Mouse (Mus musculus) hindbrain, embryonic 11.5 days (tissue): ENCODE measurements around the gene Olfr736. TPM values are rescaled to one million over a fixed set of nuclear protein-coding genes. Genes with fewer than 3 reads are reported as not detected.

ENCODE experiments used
- polyA plus RNA-seq: library from polyadenylated mRNA; unstranded; fragments of >200 nt; fragmentation: Nextera tagmentation; extraction: Ambion mirVana; gene quantifications from 2 replicates; pipeline ENCODE4 v1.2.1, GENCODE M21; 2014

Olfr736 gene
- polyA plus RNA-seq, 1 experiment from 2014 or later, result not detected

Other genes starting within 250 kb of the Olfr736 start
- gene Olfr728, start 238.5 kb upstream of the Olfr736 start, polyA plus RNA-seq, result not detected in 2 replicates
- gene Olfr729, start 228.3 kb upstream of the Olfr736 start, polyA plus RNA-seq, result 0.03 TPM in 1 of 2 replicates, not detected in the other
- not detected in 2 replicates for gene Olfr730, start 193.0 kb upstream of the Olfr736 start, polyA plus RNA-seq
- gene Olfr731, start 139.3 kb upstream of the Olfr736 start, polyA plus RNA-seq, result not detected in 2 replicates
- not detected in 2 replicates for gene Olfr732, start 97.0 kb upstream of the Olfr736 start, polyA plus RNA-seq
- gene Olfr733, start 79.6 kb upstream of the Olfr736 start, polyA plus RNA-seq, result not detected in 2 replicates
- gene Olfr734, start 54.4 kb upstream of the Olfr736 start, polyA plus RNA-seq, result not detected in 2 replicates
- not detected in 2 replicates for gene Olfr735, start 32.3 kb upstream of the Olfr736 start, polyA plus RNA-seq
- not detected in 2 replicates for gene Tlr11, start 23.2 kb upstream of the Olfr736 start, polyA plus RNA-seq
- gene Olfr738, start 26.4 kb downstream of the Olfr736 start, polyA plus RNA-seq, result not detected in 2 replicates
- not detected in 2 replicates for gene Olfr739, start 37.5 kb downstream of the Olfr736 start, polyA plus RNA-seq
- not detected in 2 replicates for gene Olfr740, start 64.4 kb downstream of the Olfr736 start, polyA plus RNA-seq
- not detected in 2 replicates for gene Olfr741, start 91.6 kb downstream of the Olfr736 start, polyA plus RNA-seq
- not detected in 2 replicates for gene Olfr742, start 122.4 kb downstream of the Olfr736 start, polyA plus RNA-seq
- not detected in 2 replicates for gene Olfr743, start 140.7 kb downstream of the Olfr736 start, polyA plus RNA-seq
- not detected in 2 replicates for gene Olfr744, start 233.7 kb downstream of the Olfr736 start, polyA plus RNA-seq